Mouse (Mus musculus): ENCODE measurements around the gene Lyz2.
"Not testable (repeated sequence)": the region's sequence is repeated elsewhere in the genome, so short reads cannot be mapped to it uniquely, and the experiment has no call there.

Gene Lyz2

GRCm38 (mm10) chr10:117282049-117282448, at the start of gene Lyz2:
Gene Lyz2, minus strand, starts transcription at chr10:117282321.
- CTCF ChIA-PET: no interaction called here

- CTCF ChIA-PET: no interaction called here
Observed at GRCm38 (mm10) chr10:117330521-117330920, 48.4 kb upstream of the Lyz2 start.

GRCm38 (mm10) chr10:117323782-117324181, 41.7 kb upstream of the Lyz2 start:
- CTCF ChIA-PET: no interaction called here

- CTCF ChIA-PET: no interaction called here
Observed at GRCm38 (mm10) chr10:117322630-117323029, 40.5 kb upstream of the Lyz2 start.

- CTCF ChIA-PET: no interaction called here
Observed at GRCm38 (mm10) chr10:117320571-117320981, 38.5 kb upstream of the Lyz2 start.

- CTCF ChIA-PET: interaction anchor here (0.5 kb wide), 1 partner anchor 67 kb away, joined by 6 read pairs; no protein-coding TSS in a partner anchor
Observed at GRCm38 (mm10) chr10:117316391-117316790, 34.3 kb upstream of the Lyz2 start.

GRCm38 (mm10) chr10:117313133-117313532, 31.0 kb upstream of the Lyz2 start:
- CTCF ChIA-PET: no interaction called here

- CTCF ChIA-PET: interaction anchor here (0.6 kb wide), 1 partner anchor 286 kb away, joined by 5 read pairs; no protein-coding TSS in a partner anchor
Observed at GRCm38 (mm10) chr10:117312168-117312567, 30.0 kb upstream of the Lyz2 start.

GRCm38 (mm10) chr10:117304371-117304770, 22.2 kb upstream of the Lyz2 start:
- CTCF ChIA-PET: interaction anchor here (0.7 kb wide), 1 partner anchor 187 kb away, joined by 8 read pairs; no protein-coding TSS in a partner anchor

GRCm38 (mm10) chr10:117301688-117302087, 19.6 kb upstream of the Lyz2 start:
- CTCF ChIA-PET: no interaction called here

GRCm38 (mm10) chr10:117299901-117300520, 17.9 kb upstream of the Lyz2 start:
- CTCF ChIA-PET: no interaction called here

GRCm38 (mm10) chr10:117299106-117299505, 17.0 kb upstream of the Lyz2 start:
- CTCF ChIA-PET: no interaction called here

- CTCF ChIA-PET: no interaction called here
Observed at GRCm38 (mm10) chr10:117298336-117298735, 16.2 kb upstream of the Lyz2 start.

- CTCF ChIA-PET: no interaction called here
Observed at GRCm38 (mm10) chr10:117292671-117293070, 10.6 kb upstream of the Lyz2 start, which contains the start of gene Lyz1. Gene Lyz1, minus strand, starts transcription at chr10:117292868.

GRCm38 (mm10) chr10:117290936-117291335, 8.8 kb upstream of the Lyz2 start:
- CTCF ChIA-PET: not testable (repeated sequence)

- CTCF ChIA-PET: no interaction called here
Observed at GRCm38 (mm10) chr10:117290046-117290870, 8.1 kb upstream of the Lyz2 start.

GRCm38 (mm10) chr10:117289034-117289505, 6.9 kb upstream of the Lyz2 start:
- CTCF ChIA-PET: not testable (repeated sequence)

- CTCF ChIA-PET: no interaction called here
Observed at GRCm38 (mm10) chr10:117288197-117289033, 6.3 kb upstream of the Lyz2 start.

GRCm38 (mm10) chr10:117287226-117287850, 5.2 kb upstream of the Lyz2 start:
- CTCF ChIA-PET: no interaction called here

GRCm38 (mm10) chr10:117286366-117286970, 4.3 kb upstream of the Lyz2 start:
- CTCF ChIA-PET: interaction anchor here (0.6 kb wide), 1 partner anchor 83 kb away, joined by 13 read pairs; no protein-coding TSS in a partner anchor

GRCm38 (mm10) chr10:117285584-117285983, 3.5 kb upstream of the Lyz2 start:
- CTCF ChIA-PET: not testable (repeated sequence)
